Mouse (Mus musculus) gonadal fat pad, adult 2 months (tissue): Measurements from ENCODE around the gene Slc47a1. TPM values are rescaled to one million over a fixed set of nuclear protein-coding genes. Genes with fewer than 3 reads are reported as not detected.
A peak's percentile ranks its signal among the peaks of the same experiment; 100 is the strongest.

Experiments
- DNase-seq: peaks from one replicate; pipeline ENCODE4 v3.0.0-alpha.2; 2012; ENCODE audit warnings: low read depth
- polyA plus RNA-seq: library from polyadenylated mRNA; depleted of rRNA; stranded (reverse); fragments of >200 nt; gene quantifications from 2 replicates; pipeline ENCODE4 v1.2.3, GENCODE M21; 2012

Slc47a1 gene
- polyA plus RNA-seq, 1 experiment: 3.4 TPM

DNA sequence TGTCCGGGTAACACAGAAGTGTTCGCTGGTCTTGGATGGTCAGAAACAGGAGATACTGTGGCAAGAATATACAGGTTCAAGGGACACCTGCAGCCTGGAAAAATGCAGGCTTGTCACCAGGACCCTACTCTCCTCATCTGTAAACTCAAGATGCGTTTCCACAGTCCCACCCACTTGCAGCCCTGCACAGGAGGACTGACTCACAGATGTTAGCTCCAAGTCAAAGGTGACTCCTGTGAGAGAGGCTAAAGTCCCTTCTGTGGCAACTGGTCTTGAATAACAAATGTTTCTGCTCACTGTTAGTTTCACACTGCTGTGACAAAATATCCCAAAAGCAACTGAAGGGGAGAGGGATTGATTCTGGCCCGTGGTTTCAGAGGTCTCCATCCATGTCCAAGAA is 506 bp upstream of the Slc47a1 start:
- DNase-seq: no peak

DNA sequence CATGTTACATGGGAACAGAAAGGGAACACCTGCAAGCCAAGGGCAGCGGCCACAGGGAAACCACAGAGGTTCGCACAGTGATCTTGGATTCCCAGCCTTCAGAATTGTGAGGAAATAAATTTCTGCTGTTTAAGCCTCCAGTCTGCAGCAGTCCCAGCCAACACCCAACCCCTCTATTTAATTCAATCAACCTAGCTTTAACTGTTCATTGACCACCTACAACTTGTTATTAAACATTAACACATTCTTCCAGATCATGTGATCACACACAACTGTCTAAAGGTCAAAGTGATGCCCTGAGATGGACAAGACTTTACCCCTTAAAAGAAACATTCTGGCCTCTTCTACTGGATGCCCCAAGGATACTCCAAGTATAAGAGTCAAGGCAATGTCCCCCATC is 9.5 kb downstream of the Slc47a1 start:
- DNase-seq: no peak

DNA sequence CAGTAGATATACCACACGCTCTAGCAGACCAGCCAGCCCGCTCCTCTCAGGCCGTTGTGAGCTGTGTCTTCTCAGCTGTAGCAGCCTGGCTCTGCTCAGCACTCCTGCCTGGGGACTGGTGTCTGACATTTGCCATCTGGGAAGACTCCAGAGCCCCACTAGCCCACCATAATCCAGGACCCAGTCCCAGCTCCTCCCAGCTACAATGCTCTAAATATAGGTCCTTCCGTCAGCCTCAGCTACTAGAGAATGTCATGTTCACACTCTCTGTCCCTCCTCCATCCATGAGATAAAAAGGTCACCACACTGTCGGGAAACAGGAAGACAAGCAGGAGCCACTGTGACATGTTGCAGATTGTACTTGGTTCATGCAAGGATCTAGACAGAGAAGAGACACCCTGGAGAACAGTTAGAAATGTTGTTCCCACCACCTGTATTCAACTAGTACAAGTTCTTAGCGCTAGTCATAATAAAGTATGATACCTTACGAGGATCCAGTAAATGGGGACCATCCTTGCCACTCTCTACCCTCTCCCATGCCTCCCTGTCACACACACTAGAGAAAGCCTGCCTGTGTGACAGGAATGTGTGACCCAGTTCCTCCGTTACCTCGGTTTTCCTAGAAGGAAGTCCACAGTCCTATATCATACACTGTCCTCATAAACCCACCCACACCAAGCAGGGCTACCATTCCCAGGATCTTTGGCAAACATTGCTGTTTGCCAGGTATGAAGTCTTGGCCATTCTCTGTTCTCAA is 11.4 kb downstream of the Slc47a1 start:
- no peak for DNase-seq

DNA sequence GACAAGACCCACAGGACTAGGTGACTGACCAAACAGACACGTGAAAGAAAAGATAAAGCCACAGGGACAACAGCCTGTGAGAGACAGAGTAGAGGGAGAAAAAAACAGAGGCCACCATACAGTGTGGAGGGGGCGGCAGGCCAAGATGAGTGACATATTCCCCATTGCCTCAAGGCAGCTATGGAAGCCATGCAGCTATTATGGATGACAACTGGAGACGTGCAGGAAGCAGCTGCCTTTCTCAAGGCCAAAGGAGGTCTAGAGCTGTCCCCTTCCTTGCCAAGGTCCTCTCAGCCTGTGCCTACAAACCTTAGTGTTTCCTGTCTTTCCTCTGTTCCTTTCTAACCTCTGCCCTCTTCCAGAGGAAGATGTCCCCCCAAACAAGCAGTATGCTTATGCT is 12.2 kb downstream of the Slc47a1 start:
- no peak for DNase-seq

DNA sequence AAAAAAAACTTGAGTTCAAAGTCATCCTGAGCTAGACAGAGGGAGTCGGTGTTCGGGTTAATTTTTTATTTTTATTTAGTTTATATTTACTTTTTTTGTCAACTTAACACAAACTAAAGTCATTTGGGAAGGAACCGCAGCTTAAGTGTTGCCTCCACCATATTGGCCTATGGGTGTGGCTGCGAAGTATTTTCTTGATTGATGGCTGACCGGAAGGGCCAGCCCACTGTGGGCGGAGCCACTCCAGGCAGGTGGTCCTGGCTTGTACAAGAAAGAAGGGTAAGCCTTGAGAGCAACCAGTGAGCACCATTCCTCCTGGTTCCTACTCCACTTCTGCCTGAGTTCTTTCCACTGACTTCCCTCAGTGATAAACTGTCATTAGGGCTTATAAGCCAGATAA is 14.0 kb downstream of the Slc47a1 start:
- no peak for DNase-seq

DNA sequence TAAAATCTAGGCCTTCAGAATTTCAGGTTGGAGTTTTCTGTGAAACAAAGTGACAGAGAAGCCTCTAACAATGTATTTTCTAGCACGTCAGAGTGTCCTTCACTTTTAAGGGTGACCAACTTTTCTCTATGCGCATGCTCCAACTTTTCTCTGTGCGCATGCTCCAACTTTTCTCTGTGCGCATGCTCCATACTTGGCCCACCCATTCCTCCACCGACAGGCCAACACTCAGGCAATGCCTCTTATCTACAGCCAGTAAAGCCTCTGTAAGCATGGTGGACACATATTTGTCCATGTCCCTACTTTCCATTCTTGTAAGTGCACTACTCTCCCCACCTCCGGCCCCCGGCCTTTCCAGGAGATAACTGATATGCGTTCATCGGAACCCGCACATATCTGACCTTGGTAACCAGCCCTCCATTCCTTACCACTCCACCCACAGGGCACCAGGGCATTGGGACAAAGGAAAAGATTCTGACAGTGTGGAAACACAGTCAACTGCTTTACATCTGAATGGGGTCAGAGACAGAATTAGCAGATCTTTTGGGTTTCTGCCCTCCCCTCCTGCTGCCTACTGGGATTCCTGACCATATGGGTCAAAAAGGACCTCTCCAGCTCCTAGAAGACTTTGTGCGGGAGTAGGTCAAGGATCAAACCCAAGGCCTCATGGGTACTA is 16.5 kb downstream of the Slc47a1 start:
- no peak for DNase-seq

DNA sequence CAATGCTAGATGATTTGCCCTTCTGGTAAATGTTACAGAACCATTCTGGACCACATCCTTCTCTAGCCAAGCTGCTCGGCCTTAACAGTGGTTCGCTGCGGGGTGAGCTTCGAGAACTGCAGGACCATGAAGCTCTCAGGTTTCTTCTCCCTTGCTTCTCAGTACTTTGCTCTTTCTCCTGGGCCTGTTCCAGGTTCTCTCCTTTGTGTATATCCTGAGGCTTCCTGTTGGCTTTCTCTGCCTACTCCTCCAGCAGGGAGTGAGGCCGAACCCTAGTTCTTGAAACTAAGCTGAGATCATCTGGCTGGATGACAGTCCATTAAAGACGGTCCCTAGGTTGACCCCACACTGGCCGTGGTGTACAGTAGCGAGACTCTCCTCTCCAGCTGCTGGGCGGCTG is 21.5 kb downstream of the Slc47a1 start:
- no peak for DNase-seq

DNA sequence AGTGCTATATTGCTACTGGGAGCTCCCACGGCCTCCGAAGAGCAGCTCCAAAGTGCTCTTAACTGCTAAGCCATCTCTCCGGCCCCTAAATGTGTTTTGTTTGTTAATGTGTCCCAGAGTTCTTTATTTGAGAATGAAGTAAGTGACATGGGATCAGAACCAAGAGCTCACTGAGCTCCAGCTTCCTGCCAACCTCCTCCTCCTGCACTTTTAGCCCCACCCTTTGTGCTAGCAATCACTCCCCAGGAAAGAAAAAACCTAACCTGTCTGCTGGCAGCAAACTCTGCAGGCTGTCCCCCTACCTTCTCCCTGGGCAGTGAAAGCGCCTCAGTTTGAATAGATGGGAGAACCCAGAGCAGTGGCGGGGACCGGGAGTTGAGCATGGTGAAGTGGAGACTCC is 22.0 kb downstream of the Slc47a1 start:
- DNase-seq: no peak

DNA sequence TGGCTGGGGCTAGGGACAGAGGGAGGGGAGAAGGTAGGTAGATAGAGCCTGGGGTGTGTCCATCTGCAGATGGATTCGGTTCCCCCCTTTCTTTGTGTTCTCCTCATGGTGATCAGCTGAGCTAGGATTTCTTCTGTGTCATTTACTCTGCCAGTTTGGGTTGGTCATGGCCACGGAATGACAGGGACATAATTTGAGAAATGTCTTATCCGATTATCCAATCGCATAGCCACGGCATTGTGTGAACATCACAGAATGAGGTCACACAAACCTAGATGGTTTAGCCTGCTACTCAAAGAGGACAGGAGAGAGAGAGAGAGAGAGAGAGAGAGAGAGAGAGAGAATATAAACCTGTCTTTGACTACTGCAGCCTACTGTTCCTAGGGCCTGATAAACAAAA is 22.8 kb downstream of the Slc47a1 start:
- DNase-seq: no peak

DNA sequence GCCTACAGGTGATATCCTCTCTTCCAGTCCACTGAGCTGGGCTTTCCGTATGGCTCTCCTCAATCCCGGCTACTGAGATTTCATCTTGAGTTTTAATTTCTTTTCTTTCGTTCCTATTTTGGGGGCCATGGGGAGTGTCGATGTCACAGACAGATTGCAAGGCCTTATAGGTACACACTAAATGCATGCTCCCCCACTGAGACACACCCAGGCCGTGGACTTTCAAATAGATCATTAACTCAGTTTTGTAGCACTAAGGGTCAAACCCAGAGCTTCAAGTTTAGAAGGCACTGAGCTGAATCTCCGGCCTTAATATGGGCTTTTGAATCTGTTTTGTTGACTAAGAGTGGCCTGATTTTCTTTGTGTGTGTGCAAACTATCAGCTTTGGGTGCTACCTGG is 23.8 kb downstream of the Slc47a1 start:
- DNase-seq: no peak

DNA sequence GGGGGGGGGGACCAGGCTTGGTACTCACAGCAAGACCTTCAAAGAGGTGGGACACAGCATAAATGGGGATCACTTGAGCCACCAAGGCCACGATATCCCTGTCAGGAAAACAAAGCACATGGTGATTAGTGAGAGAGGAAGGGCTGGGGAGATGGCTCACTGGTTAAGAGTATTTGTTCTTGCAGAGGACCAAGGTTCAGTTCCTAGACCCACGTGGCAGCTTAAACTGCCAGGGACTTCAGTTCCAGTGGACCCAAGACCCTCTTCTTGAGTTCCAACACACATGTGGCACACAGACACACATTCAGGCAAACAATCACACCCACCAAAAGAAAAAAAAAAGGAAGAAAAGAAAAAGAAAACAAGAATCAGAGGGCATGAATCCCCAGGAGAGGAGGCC is 25.1 kb downstream of the Slc47a1 start:
- DNase-seq: no peak

DNA sequence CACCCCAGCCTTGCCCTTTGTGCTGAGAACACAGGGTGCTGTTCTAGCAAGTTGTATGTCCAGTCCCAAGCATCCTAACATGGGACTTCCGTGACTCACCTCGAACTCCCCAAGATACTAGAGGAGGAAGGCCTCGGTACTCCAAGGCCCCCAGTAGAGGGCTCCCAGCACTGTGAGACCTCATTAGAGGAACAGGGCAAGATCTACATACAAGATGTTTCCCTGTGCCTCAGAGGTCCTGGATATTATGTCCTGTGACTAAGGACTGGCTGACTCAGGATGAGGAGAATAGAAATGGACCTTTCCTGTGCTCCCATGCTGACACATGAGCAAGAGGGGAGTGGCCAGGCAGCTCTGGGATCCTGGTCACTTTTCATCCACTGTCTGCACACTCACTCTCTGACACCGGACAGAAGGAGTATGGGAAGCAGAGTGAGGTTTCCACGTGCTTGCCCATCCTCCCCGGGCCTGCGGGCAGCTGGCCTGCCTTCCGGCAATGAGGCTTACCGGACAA is 25.9 kb downstream of the Slc47a1 start:
- DNase-seq: no peak

DNA sequence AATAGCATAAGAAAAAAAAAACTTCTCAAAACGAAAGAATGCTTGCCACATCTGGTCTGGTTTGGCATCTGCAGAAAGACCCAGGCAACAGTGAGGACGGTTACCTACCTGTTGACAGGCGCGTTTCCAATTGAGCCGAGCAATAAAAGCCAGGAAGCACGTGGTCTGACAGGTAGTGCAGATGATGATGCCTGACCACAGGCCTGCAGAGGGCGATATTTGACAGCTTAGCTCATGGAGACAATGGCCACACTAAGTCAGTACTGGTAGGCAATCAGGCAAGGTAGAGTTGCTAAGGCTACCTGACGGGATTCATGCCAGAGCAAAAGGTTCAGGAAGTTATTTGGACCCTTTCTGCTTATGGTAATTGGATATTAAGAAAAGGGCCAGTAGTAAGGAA is 28.8 kb downstream of the Slc47a1 start:
- DNase-seq: peak; percentile 50

DNA sequence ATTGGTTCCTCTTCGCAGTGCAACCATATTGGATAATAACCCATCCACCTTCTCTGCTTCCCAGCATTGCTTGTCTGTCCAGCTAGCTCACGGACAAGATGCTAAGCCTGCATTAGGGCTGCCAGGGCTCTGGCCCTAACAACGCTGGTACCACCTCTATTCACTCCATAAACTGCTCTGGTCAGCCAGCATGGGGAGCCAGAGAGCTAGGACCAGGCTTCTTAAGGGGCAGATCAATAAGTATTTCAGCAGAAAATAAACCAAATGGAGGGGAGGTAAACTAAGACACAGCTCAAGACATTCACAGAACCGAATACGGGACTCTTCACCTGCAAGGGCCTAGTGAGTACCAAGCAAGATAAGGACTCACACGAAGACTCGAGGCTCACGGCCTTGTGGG is 32.0 kb downstream of the Slc47a1 start:
- no peak for DNase-seq

DNA sequence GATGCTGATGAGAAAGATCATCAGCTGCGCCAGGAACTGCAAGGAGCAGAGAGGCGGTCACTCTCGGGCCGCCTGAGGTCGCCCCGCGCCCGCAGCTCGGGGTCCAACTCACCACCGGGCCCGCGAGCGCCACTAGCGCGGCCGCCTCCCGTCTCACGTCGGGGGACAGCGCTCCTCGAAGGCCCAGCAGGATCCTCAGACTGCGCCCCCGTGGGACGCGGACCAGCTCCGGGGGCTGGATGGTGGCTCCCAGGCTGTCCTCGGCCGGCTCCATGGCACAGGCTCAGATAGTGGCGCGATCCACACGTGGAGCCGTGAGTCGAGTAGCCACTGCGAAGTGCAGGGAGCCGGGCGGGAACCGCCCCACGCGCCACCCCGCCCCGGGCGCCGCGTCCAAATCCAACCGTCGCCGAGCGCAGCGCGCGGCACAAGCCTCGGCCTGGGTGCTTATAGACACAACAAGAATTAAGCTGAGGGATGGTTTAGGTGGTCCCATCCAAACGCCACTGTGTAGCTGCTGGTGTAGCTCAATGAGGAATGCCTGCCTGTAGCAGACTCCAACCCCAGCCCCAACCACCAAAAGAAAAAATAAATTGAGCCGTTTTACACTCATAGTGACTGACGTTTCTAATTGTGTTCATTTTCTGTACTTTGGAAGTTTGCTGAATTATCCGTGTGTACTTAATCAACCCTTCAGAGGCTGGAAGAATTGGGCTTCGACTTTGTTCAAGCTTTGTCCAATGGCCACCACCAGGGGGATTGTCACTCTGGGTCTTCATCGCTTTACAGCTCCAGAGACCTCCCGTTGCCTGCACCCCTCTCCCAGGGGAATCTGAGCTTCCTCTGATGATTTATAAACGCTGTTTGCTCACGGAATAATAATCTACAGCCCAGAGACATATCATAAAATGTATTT is 35.4 kb downstream of the Slc47a1 start, which contains the start of gene Slc47a2:
Gene Slc47a2 (minus strand): TSS at position 356 of the 916 bp plus-strand sequence.
- DNase-seq: no peak

DNA sequence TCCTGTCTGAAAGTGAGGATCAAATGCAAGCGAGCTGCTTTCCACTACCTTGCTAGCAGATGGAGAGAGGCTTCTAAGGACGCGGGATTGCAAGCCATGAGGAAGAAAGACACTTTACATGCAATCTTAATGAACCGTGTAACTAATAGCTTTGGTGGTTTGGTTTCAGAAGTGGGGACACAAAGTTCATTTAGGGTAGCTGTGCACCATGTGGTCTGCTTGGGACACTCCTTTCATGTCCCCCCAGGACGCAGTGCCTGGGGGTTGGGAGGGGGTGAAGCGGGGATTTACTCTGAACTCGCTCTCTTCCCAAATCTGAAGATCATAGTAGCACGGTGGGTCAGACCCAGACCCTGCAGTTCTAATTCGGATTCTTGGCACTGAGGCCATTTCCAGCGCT is 36.2 kb downstream of the Slc47a1 start:
- no peak for DNase-seq

DNA sequence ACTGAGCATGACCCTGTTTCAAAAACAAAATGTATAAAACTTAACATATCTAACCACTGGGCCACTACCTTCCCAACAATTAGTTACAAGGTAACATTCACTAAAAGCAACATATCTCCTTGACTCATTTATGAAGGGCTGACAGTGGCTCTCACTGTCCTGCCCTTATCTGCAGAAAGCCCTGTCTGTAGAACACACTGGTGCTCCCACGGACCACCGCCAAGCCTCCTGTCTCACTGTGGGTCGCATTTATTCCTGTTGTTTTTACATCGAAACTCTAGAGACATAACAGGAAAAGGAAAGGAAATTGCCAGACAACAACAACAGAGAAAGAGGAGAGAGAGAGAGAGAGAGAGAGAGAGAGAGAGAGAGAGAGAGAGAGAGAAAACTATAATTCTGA is 36.9 kb downstream of the Slc47a1 start:
- DNase-seq: no peak

DNA sequence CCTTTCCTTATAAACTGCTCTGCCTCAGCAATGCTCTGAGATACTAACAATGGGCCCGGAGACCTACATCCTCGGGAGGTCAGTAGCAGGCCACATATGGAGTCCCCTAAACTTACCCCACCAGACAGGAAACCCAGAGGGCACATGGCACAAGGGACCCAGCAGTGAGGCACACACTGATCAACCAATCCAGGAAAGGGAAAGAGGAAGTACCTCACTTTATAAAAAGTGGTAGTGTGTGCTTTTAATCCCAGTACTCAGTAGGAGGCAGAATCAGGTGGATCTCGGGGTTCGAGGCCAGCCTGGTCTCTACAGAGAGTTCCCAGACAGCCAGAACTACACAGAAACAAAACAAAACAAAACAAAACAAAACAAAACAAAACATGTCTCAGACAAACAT is 37.8 kb downstream of the Slc47a1 start:
- no peak for DNase-seq

DNA sequence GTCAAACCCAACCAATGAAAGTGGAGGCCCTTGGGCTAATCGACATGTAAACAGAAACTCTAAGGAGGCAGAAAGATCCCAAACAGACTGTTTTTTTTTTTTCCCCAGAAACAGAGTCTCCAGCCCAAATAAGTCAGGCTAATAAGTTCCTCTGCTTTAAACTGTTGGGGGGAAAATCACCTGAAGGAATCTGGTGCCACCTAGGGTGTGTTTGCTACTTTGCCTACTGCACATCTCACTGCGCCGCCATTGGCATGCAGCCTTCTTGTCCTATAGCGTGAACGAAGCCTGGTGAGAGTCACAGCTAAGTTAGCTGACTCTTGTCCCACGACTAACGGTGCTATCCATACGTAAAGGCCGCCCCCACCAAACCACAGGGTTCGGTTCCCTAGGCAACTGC is 40.6 kb downstream of the Slc47a1 start:
- DNase-seq: peak; percentile 20

DNA sequence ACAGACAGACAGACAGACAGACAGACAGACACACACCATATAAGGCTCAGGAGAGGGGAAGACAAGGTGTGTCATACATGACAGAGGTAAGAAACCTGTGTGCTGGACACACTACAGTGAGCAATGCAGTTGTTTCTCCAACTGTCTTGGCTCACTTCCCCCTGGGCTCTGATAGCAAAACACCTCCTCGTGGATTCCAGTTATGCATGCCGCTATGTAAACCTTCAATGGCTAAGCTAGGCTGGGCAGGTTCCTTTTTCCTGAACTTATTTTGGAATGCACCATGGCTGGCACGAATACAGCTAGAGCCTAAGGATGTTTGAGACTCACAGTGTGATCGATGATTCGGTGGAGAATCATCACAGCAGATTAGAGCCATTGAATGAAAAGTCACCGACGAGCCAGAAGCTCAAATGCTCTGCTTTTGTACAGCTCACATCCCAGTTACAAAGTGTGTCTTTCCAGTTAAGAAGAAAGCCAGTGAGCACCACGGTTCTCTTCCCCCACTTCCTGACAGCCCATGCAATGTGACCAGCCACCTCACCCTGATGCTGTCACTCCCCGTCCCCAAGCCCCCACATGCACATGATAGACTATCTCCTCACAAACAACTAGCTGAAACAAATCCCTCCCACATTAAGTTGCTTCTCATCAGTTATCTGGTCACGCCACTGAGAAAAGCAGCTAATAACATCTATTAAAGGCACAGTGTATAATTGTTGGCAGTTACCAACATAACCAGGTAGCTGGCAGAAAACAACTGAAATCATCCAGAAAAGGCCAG is 57.0 kb downstream of the Slc47a1 start:
- no peak for DNase-seq

DNA sequence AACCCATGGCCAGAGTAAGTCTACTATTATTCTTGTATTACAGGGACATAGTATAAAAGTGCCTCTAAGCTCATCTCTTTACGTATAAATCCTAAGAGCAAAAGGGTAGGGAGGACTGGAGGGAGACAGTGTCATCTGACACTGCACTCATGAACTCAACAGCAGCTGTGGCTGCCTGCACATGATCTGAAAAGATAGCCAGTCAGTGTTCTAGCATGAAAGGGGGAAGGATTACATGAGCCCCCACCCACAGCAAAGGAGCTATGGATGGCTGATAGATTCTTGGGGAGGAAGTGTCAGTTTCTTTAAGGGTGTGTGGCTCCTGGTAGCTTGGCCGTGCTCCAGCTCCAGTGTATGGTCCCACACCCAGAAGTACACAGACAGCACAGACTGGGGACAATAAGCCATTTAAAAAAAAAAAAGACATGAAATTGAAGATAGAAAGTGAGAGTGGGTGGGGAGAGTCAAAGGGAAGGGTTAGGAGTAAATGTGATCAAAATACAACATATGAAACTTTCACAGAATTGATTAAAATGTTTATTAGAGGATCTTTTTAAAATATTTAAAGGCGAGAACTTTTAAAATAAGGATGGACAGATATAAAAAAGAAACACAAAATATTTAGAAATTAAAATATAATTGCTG is 58.1 kb downstream of the Slc47a1 start:
- no peak for DNase-seq
